Mouse (Mus musculus) c-Kit-positive CD71-negative TER-119-negative erythroid progenitor cells, embryonic 14.5 days (primary cell): ENCODE results near the gene Pawr.

Source experiments
- DNase-seq: peaks from one replicate; pipeline ENCODE4 v3.0.0-alpha.2; 2013; ENCODE audit warnings: low read depth

Pawr gene

GRCm38 (mm10) chr10:108356601-108357187 lies 24.8 kb downstream of the Pawr start:
- no peak for DNase-seq

GRCm38 (mm10) chr10:108359974-108360373 lies 28.1 kb downstream of the Pawr start:
- DNase-seq = peak; percentile 28

- peak; percentile 32 for DNase-seq
Measured at GRCm38 (mm10) chr10:108360801-108361200, 28.9 kb downstream of the Pawr start.

GRCm38 (mm10) chr10:108361419-108362155 lies 29.7 kb downstream of the Pawr start:
- no peak for DNase-seq

GRCm38 (mm10) chr10:108363932-108364331 lies 32.0 kb downstream of the Pawr start:
- no peak for DNase-seq

- DNase-seq = no peak
Measured at GRCm38 (mm10) chr10:108364946-108365719, 33.2 kb downstream of the Pawr start.

- DNase-seq = no peak
Measured at GRCm38 (mm10) chr10:108366251-108366650, 34.3 kb downstream of the Pawr start.

- DNase-seq = no peak
Measured at GRCm38 (mm10) chr10:108368358-108368757, 36.4 kb downstream of the Pawr start.

GRCm38 (mm10) chr10:108372258-108372657 lies 40.3 kb downstream of the Pawr start:
- no peak for DNase-seq

GRCm38 (mm10) chr10:108372858-108373257 lies 40.9 kb downstream of the Pawr start:
- no peak for DNase-seq

GRCm38 (mm10) chr10:108375796-108376195 lies 43.9 kb downstream of the Pawr start:
- DNase-seq = no peak

- no peak for DNase-seq
Measured at GRCm38 (mm10) chr10:108376366-108376765, 44.4 kb downstream of the Pawr start.

GRCm38 (mm10) chr10:108377369-108377768 lies 45.4 kb downstream of the Pawr start:
- DNase-seq = no peak

GRCm38 (mm10) chr10:108378062-108378461 lies 46.1 kb downstream of the Pawr start:
- DNase-seq = no peak

GRCm38 (mm10) chr10:108378479-108378878 lies 46.6 kb downstream of the Pawr start:
- no peak for DNase-seq

- no peak for DNase-seq
Measured at GRCm38 (mm10) chr10:108380715-108381114, 48.8 kb downstream of the Pawr start.

- DNase-seq = no peak
Measured at GRCm38 (mm10) chr10:108384153-108384769, 52.3 kb downstream of the Pawr start.

- DNase-seq = no peak
Measured at GRCm38 (mm10) chr10:108385480-108385955, 53.6 kb downstream of the Pawr start.

GRCm38 (mm10) chr10:108388410-108388915 lies 56.5 kb downstream of the Pawr start:
- DNase-seq = no peak

GRCm38 (mm10) chr10:108389178-108389926 lies 57.4 kb downstream of the Pawr start:
- DNase-seq = no peak

GRCm38 (mm10) chr10:108389927-108390287 lies 58.0 kb downstream of the Pawr start:
- no peak for DNase-seq
